Mouse (Mus musculus) midbrain, embryonic 10.5 days (tissue): ENCODE measurements at regions not wholly inside any gene's neighbourhood (a gene's known extent, or its start where the extent isn't known, plus 50 kb on each side); places are given as distances from the start of the nearest gene placed in this dataset.
"Not testable (repeated sequence)": the region's sequence is repeated elsewhere in the genome, so short reads cannot be mapped to it uniquely, and the experiment has no call there.

Experiments
- DNase-seq: peaks from one replicate; pipeline ENCODE4 v3.0.0-alpha.2; 2017; ENCODE audit warnings: low spot score
- H3K27ac ChIP-seq: fragments of 300-500 bp; sonication (generic); replicated peaks from 2 replicates; pipeline ENCODE4 v1.5.1; 2016; ENCODE audit warnings: mild to moderate bottlenecking
- H3K27me3 ChIP-seq: fragments of 300-500 bp; sonication (generic); 2 replicates; pipeline ENCODE4 v1.6.1; 2016; ENCODE audit warnings: low read depth, mild to moderate bottlenecking; ENCODE audit not compliant: poor library complexity, severe bottlenecking
- H3K36me3 ChIP-seq: fragments of 300-500 bp; sonication (generic); 2 replicates; pipeline ENCODE4 v1.6.1; 2016; ENCODE audit warnings: mild to moderate bottlenecking, moderate library complexity
- H3K4me1 ChIP-seq: fragments of 300-500 bp; sonication (generic); 2 replicates; pipeline ENCODE4 v1.6.1; 2016
- H3K4me3 ChIP-seq: fragments of 300-500 bp; sonication (generic); 2 replicates; pipeline ENCODE4 v1.5.1; 2016; ENCODE audit warnings: mild to moderate bottlenecking, moderate library complexity
- H3K9me3 ChIP-seq: fragments of 300-500 bp; sonication (generic); replicated peaks from 2 replicates; pipeline ENCODE4 v1.6.1; 2016; ENCODE audit warnings: mild to moderate bottlenecking
- WGBS: fragments of 180-500 bp; shearing (Covaris S2); methylation state at CpG from one replicate; pipeline ENCODE4 v1.1.7; 2016; 5-methylcytosine and 5-hydroxymethylcytosine counted together

- DNase-seq: no peak
- Histone ChIP-seq H3K27ac (no peak overlapping the region), H3K4me3 (no peak overlapping the region), H3K9me3 (no peaks in the 10 kb centered on the region), H3K36me3 (no peaks in the 10 kb centered on the region), H3K4me1 (no peaks in the 10 kb centered on the region), H3K27me3 (no peaks in the 10 kb centered on the region)
- 82% methylated on average over 9 of the region's 9 CpGs for WGBS
These were observed 75.0 kb downstream of the Suds3 start for GRCm38 (mm10) chr5:117040878-117041277.

- H3K36me3 ChIP-seq: no peaks in the 10 kb centered on the region
- no peak overlapping the region for H3K27ac ChIP-seq
- 37% methylated on average over 3 of the region's 3 CpGs for WGBS
- no peaks in the 10 kb centered on the region for H3K4me1 ChIP-seq
- peak; percentile 31 for DNase-seq
- H3K4me3 ChIP-seq: no peak overlapping the region
- no peaks in the 10 kb centered on the region for H3K27me3 ChIP-seq
- no peaks in the 10 kb centered on the region for H3K9me3 ChIP-seq
These were observed 78.7 kb downstream of the Suds3 start for GRCm38 (mm10) chr5:117037261-117037660.

DNA sequence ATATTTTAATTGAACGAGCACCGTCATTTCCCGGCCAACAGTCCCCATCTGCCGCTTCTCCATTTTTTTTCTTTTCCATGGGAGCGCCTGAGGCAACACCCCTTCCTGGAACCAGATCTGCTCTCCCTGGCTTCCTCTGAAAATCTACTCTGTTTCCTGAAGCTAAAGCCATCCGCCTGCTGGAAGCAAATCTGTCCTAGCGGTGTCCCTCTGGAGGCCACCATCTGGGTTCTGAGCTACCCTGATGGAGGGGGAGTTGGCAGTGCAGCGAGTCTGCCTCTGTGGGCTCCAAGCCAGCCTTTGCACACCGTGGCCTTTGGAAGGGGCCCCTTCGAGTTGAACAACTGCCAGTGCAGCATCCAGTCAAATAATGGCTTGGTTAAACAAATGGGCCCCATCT, 83.8 kb downstream of the Suds3 start:
- DNase-seq: no peak
- Histone ChIP-seq H3K4me1 (no peaks in the 10 kb centered on the region), H3K27ac (no peak overlapping the region), H3K4me3 (no peak overlapping the region), H3K9me3 (no peaks in the 10 kb centered on the region; the same call in 1 of the 2 replicates), H3K36me3 (no peaks in the 10 kb centered on the region), H3K27me3 (no peaks in the 10 kb centered on the region)
- WGBS: 85% methylated on average over 10 of the region's 10 CpGs

- no peak for DNase-seq
- H3K4me3 ChIP-seq: no peak overlapping the region
- H3K9me3 ChIP-seq: peaks cover 9% of the 10 kb centered on the region; the same call in 1 of the 2 replicates
- no peaks in the 10 kb centered on the region for H3K4me1 ChIP-seq
- 87% methylated on average over 13 of the region's 13 CpGs for WGBS
- H3K27me3 ChIP-seq: no peaks in the 10 kb centered on the region
- H3K27ac ChIP-seq: no peak overlapping the region
- no peaks in the 10 kb centered on the region for H3K36me3 ChIP-seq
These were observed 90.1 kb downstream of the Suds3 start for GRCm38 (mm10) chr5:117025689-117026383.

GRCm38 (mm10) chr5:117018419-117019150, 97.3 kb downstream of the Suds3 start:
- no peaks in the 10 kb centered on the region for H3K36me3 ChIP-seq
- no peak for DNase-seq
- no peak overlapping the region for H3K4me3 ChIP-seq
- H3K9me3 ChIP-seq: peaks cover 5% of the 10 kb centered on the region; the same call in 1 of the 2 replicates
- no peaks in the 10 kb centered on the region for H3K4me1 ChIP-seq
- no peak overlapping the region for H3K27ac ChIP-seq
- H3K27me3 ChIP-seq: no peaks in the 10 kb centered on the region
- 87% methylated on average over 6 of the region's 6 CpGs for WGBS

- H3K36me3 ChIP-seq: no peaks in the 10 kb centered on the region
- DNase-seq: no peak
- no peaks in the 10 kb centered on the region for H3K9me3 ChIP-seq
- no peak overlapping the region for H3K4me3 ChIP-seq
- no peak overlapping the region for H3K27ac ChIP-seq
- H3K27me3 ChIP-seq: no peaks in the 10 kb centered on the region
- H3K4me1 ChIP-seq: no peaks in the 10 kb centered on the region
- 91% methylated on average over 7 of the region's 7 CpGs for WGBS
These were observed 104.8 kb downstream of the Suds3 start for GRCm38 (mm10) chr5:117011128-117011527.

GRCm38 (mm10) chr5:117000770-117001201, 115.1 kb downstream of the Suds3 start:
- no peaks in the 10 kb centered on the region for H3K9me3 ChIP-seq
- 63% methylated on average over 20 of the region's 20 CpGs for WGBS
- DNase-seq: no peak
- no peak overlapping the region for H3K4me3 ChIP-seq
- H3K27me3 ChIP-seq: no peaks in the 10 kb centered on the region
- H3K36me3 ChIP-seq: no peaks in the 10 kb centered on the region
- no peak overlapping the region; the same call in 1 of the 2 replicates for H3K27ac ChIP-seq
- H3K4me1 ChIP-seq: peaks cover 6% of the 10 kb centered on the region

- no peak for DNase-seq
- no peak overlapping the region for H3K27ac ChIP-seq
- no peaks in the 10 kb centered on the region for H3K4me1 ChIP-seq
- 75% methylated on average over 5 of the region's 5 CpGs for WGBS
- H3K36me3 ChIP-seq: no peaks in the 10 kb centered on the region
- H3K27me3 ChIP-seq: no peaks in the 10 kb centered on the region
- H3K4me3 ChIP-seq: no peak overlapping the region
- no peaks in the 10 kb centered on the region; the same call in 1 of the 2 replicates for H3K9me3 ChIP-seq
These were observed 121.4 kb downstream of the Suds3 start for GRCm38 (mm10) chr5:116994508-116994907.

GRCm38 (mm10) chr5:116993674-116994073, 122.2 kb downstream of the Suds3 start:
- no peak overlapping the region for H3K4me3 ChIP-seq
- H3K4me1 ChIP-seq: no peaks in the 10 kb centered on the region
- no peaks in the 10 kb centered on the region for H3K36me3 ChIP-seq
- WGBS: 88% methylated on average over 1 of the region's 1 CpGs
- H3K27me3 ChIP-seq: no peaks in the 10 kb centered on the region
- no peak for DNase-seq
- H3K9me3 ChIP-seq: no peaks in the 10 kb centered on the region; the same call in 1 of the 2 replicates
- no peak overlapping the region for H3K27ac ChIP-seq

DNA sequence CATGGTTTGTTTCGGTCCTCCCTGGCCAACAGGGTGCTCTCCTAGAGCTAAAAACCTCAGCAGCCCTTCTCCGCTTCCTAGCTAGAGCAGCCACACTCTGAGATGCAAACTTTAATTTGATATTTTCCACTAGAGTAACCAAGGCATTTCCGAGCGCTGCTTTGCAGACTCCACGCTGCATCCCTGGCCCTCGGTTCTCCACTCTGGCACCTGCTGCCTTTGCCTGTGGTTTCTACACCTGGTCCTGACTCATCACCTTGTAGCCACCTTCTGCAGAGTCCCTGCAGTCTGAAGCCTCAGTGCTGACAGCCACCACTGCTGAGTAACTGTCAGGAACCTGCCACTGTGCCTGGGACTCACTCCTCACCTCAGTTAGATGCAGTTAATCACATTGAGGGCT, 124.5 kb downstream of the Suds3 start:
- WGBS: 94% methylated on average over 6 of the region's 6 CpGs
- H3K9me3 ChIP-seq: no peaks in the 10 kb centered on the region; the same call in 1 of the 2 replicates
- no peak overlapping the region for H3K4me3 ChIP-seq
- no peaks in the 10 kb centered on the region for H3K4me1 ChIP-seq
- no peak for DNase-seq
- no peak overlapping the region for H3K27ac ChIP-seq
- no peaks in the 10 kb centered on the region for H3K36me3 ChIP-seq
- H3K27me3 ChIP-seq: no peaks in the 10 kb centered on the region

DNA sequence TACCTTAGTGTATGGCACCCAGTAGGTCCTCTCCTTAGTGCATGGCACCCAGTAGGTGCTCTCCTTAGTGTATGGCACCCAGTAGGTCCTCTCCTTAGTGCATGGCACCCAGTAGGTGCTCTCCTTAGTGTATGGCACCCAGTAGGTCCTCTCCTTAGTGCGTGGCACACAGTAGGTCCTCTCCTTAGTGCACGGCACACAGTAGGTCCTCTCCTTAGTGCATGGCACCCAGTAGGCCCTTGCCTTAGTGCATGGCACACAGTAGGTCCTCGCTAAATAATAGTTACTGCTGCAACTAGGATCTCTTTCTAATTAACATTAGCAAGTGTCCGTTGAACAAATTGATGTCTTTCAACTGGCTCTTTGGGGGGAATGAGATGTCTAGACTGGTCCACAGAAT, 144.4 kb downstream of the Suds3 start:
- not testable (repeated sequence) for DNase-seq, H3K27ac ChIP-seq, H3K4me1 ChIP-seq, H3K9me3 ChIP-seq, H3K36me3 ChIP-seq, H3K4me3 ChIP-seq, H3K27me3 ChIP-seq
- WGBS: 93% methylated on average over 4 of the region's 4 CpGs

- WGBS: 96% methylated on average over 7 of the region's 7 CpGs
- no peaks in the 10 kb centered on the region for H3K27me3 ChIP-seq
- H3K9me3 ChIP-seq: no peaks in the 10 kb centered on the region
- H3K4me3 ChIP-seq: no peak overlapping the region
- no peak for DNase-seq
- H3K27ac ChIP-seq: no peak overlapping the region
- H3K36me3 ChIP-seq: no peaks in the 10 kb centered on the region
- H3K4me1 ChIP-seq: no peaks in the 10 kb centered on the region
These were observed 151.7 kb downstream of the Suds3 start for GRCm38 (mm10) chr5:116964171-116964570.

DNA sequence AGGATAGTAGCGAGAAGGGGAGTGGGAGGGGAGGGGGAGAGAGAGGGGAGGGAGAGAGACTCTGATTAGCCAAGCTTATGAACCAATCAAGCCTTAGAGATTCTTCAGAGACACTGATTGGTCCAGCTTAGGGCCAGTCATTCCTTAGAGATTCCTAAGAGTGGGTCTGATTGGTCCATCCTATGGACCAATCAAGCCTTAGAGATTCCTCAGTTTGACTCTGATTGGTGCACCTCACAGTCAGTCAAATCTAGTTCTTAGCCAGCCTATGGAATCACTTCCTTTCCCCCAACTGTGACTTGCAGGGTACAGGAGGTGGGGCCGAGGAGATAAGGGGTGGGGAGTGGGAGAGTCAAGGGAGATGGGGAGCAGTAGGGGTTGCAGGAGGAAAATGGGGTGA, 152.8 kb downstream of the Suds3 start:
- H3K36me3 ChIP-seq: no peaks in the 10 kb centered on the region
- H3K4me1 ChIP-seq: no peaks in the 10 kb centered on the region
- H3K27ac ChIP-seq: no peak overlapping the region
- no peak overlapping the region for H3K4me3 ChIP-seq
- DNase-seq: no peak
- no peaks in the 10 kb centered on the region for H3K9me3 ChIP-seq
- 85% methylated on average over 2 of the region's 2 CpGs for WGBS
- H3K27me3 ChIP-seq: no peaks in the 10 kb centered on the region
